Mouse (Mus musculus) neural tube, embryonic 11.5 days (tissue): Measurements from ENCODE around the gene Plekha1. TPM values are rescaled to one million over a fixed set of nuclear protein-coding genes. Genes with fewer than 3 reads are reported as not detected.

ENCODE experiments used
- ATAC-seq: fragments of 200-750 bp; cut with Nextera tagmentation; 2 replicates; pipeline ENCODE4 v1.8.0; 2017; ENCODE audit warnings: moderate number of reproducible peaks, mild to moderate bottlenecking, moderate TSS enrichment, moderate library complexity; ENCODE audit not compliant: insufficient read depth, low FRiP score, low TSS enrichment
- DNase-seq: peaks from one replicate; pipeline ENCODE4 v3.0.0-alpha.2; 2015; ENCODE audit warnings: low spot score
- H3K27ac ChIP-seq: fragments of 300-500 bp; sonication (generic); 2 replicates; pipeline ENCODE4 v1.5.1; 2014; ENCODE audit warnings: low read depth, mild to moderate bottlenecking, low read length
- H3K27me3 ChIP-seq: fragments of 300-500 bp; sonication (generic); 2 replicates; pipeline ENCODE4 v1.6.1; 2014; ENCODE audit warnings: mild to moderate bottlenecking, low read length, mixed read lengths; ENCODE audit not compliant: control insufficient read depth, insufficient read depth
- H3K36me3 ChIP-seq: fragments of 300-500 bp; sonication (generic); 2 replicates; pipeline ENCODE4 v1.6.1; 2014; ENCODE audit warnings: mild to moderate bottlenecking, low read length, moderate library complexity, mixed read lengths; ENCODE audit not compliant: control insufficient read depth, insufficient read depth
- H3K4me1 ChIP-seq: fragments of 300-500 bp; sonication (generic); 2 replicates; pipeline ENCODE4 v1.6.1; 2014; ENCODE audit warnings: low read length, mixed read lengths; ENCODE audit not compliant: control insufficient read depth, insufficient read depth
- H3K4me2 ChIP-seq: fragments of 300-500 bp; sonication (generic); 2 replicates; pipeline ENCODE4 v1.6.1; 2014; ENCODE audit warnings: low read depth, mild to moderate bottlenecking, moderate library complexity
- H3K4me3 ChIP-seq: fragments of 300-500 bp; sonication (generic); 2 replicates; pipeline ENCODE4 v1.5.1; 2014; ENCODE audit warnings: low read depth, low read length
- H3K9ac ChIP-seq: fragments of 300-500 bp; sonication (generic); 2 replicates; pipeline ENCODE4 v1.6.1; 2014; ENCODE audit warnings: mild to moderate bottlenecking, low read length
- H3K9me3 ChIP-seq: fragments of 300-500 bp; sonication (generic); 2 replicates; pipeline ENCODE4 v1.6.1; 2016; ENCODE audit warnings: low read length; ENCODE audit not compliant: control insufficient read depth
- WGBS: fragments of 180-500 bp; shearing (Covaris S2); extraction: QIAGEN DNeasy Blood & Tissue Kit; methylation state at CpG from one replicate; pipeline ENCODE4 v1.1.7; 2014; 5-methylcytosine and 5-hydroxymethylcytosine counted together
- polyA plus RNA-seq: library from polyadenylated mRNA; unstranded; fragments of >200 nt; fragmentation: Nextera tagmentation; extraction: Ambion mirVana; gene quantifications from 2 replicates; pipeline ENCODE4 v1.2.1, GENCODE M21; 2014

The Plekha1 gene
- polyA plus RNA-seq, 1 experiment from 2014 or later = 44.2 TPM

GRCm38 (mm10) chr7:130831586-130831985 lies 34.0 kb upstream of the Plekha1 start:
- H3K27ac ChIP-seq = no peak overlapping the region
- H3K4me1 ChIP-seq = peaks cover 5% of the 10 kb centered on the region
- H3K4me2 ChIP-seq = no peak overlapping the region
- DNase-seq = no peak
- H3K36me3 ChIP-seq = no peaks in the 10 kb centered on the region
- no peak overlapping the region for H3K4me3 ChIP-seq
- H3K9ac ChIP-seq = no peak overlapping the region
- H3K9me3 ChIP-seq = no peaks in the 10 kb centered on the region
- peaks cover 3% of the 10 kb centered on the region; the same call in 1 of the 2 replicates for H3K27me3 ChIP-seq
- ATAC-seq = no peak
- 91% methylated on average over 5 of the region's 5 CpGs for WGBS

DNA sequence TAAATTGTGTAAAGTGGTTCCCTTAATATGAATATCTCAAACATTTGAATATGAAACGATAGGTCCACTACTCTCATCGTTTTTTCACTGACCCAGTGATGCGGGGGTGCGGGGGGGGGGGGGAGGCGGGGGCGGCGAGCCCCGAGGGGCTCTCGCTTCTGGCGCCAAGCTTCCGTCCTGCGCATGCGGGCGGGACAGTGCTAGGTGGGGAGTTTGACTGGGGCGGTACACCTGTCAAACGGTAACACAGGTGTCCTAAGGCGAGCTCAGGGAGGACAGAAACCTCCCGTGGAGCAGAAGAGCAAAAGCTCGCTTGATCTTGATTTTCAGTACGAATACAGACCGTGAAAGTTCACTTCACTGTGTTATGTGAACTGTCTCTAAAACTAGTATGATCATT lies 31.3 kb upstream of the Plekha1 start:
- DNase-seq (peak; percentile 92), ATAC-seq (peak; percentile 85)
- no peaks in the 10 kb centered on the region for H3K9me3 ChIP-seq
- peaks cover 24% of the 10 kb centered on the region for H3K4me1 ChIP-seq
- no peak overlapping the region for H3K27ac ChIP-seq
- H3K9ac ChIP-seq = no peak overlapping the region
- WGBS = 35% methylated on average over 16 of the region's 21 CpGs
- H3K27me3 ChIP-seq = peaks cover 3% of the 10 kb centered on the region; the same call in 1 of the 2 replicates
- no peak overlapping the region for H3K4me2 ChIP-seq
- no peaks in the 10 kb centered on the region for H3K36me3 ChIP-seq
- H3K4me3 ChIP-seq = no peak overlapping the region

- Histone ChIP-seq H3K9ac (peak overlapping the region; percentile 16), H3K4me3 (no peak overlapping the region), H3K9me3 (no peaks in the 10 kb centered on the region), H3K36me3 (no peaks in the 10 kb centered on the region), H3K4me2 (no peak overlapping the region), H3K4me1 (peaks cover 26% of the 10 kb centered on the region), H3K27ac (no peak overlapping the region), H3K27me3 (peaks cover 3% of the 10 kb centered on the region; the same call in 1 of the 2 replicates)
- DNase-seq (peak; percentile 62), ATAC-seq (peak; percentile 22; the same call in 1 of the 2 replicates)
- WGBS = 4% methylated on average over 18 of the region's 18 CpGs
Measured at GRCm38 (mm10) chr7:130834958-130835861, 30.3 kb upstream of the Plekha1 start.

GRCm38 (mm10) chr7:130836066-130836465 lies 29.5 kb upstream of the Plekha1 start:
- Histone ChIP-seq H3K9me3 (no peaks in the 10 kb centered on the region), H3K36me3 (no peaks in the 10 kb centered on the region), H3K4me2 (no peak overlapping the region), H3K4me3 (no peak overlapping the region), H3K9ac (no peak overlapping the region), H3K27me3 (peaks cover 3% of the 10 kb centered on the region; the same call in 1 of the 2 replicates), H3K4me1 (peaks cover 26% of the 10 kb centered on the region), H3K27ac (no peak overlapping the region)
- WGBS = 66% methylated on average over 9 of the region's 9 CpGs
- DNase-seq (peak; percentile 38), ATAC-seq (no peak)

DNA sequence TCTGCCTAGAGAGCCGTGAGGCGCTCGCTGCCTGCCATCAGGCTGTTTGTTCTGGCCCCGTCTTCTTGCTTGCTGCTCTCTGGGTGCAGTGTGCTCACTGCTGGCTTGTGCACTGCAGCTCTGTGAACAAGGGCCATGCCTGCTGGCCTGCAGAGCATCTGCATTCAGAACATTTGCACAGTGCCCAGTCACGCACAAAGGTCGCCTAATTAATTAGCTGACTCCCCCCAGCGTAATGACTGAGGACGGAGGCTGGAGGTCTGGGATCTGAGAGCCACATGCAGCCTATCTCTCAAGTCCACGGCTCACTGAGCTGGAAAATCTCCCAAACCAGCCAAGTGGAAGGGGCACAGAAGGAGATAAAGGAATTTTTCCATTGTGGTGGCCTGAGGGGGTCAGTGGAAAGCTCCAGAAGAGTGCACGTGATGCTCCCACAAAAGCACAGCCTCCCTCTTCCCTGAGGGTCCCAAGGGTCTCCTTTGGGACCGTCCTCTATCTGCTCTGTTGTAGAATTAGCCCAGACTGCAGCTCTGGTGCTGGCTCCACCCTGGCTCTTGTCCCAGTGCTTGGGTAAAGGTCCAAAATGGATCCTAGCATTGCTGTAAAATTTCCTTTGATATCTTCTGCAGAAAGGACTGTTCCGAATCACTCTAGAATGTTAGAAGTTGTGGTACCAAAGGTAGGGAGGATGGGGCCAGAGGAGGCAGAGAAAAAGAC lies 27.5 kb upstream of the Plekha1 start:
- peak; percentile 84 for ATAC-seq
- 27% methylated on average over 12 of the region's 12 CpGs for WGBS
- H3K4me1 ChIP-seq = peaks cover 26% of the 10 kb centered on the region

DNA sequence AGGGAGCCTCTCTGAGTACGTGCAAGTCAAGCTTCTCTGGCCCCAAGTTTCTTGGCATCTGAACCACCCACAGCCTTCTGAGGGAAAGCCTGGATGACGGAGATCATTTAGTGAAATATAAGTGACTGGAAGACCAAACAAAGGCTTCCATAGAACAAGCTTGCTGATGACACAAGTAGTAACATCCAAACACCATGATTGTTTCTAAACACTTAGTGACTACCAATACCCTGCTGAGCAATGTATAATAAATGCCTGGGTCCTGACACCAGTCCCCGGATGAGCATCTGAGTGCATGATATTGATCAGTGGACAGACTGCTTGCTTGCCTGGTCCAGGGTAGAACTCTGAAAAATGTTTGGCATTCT lies 26.9 kb upstream of the Plekha1 start:
- Histone ChIP-seq H3K9me3 (no peaks in the 10 kb centered on the region), H3K4me3 (no peak overlapping the region), H3K9ac (no peak overlapping the region), H3K4me2 (no peak overlapping the region), H3K27ac (peak overlapping the region; percentile 1), H3K27me3 (peaks cover 3% of the 10 kb centered on the region; the same call in 1 of the 2 replicates), H3K36me3 (no peaks in the 10 kb centered on the region), H3K4me1 (peaks cover 26% of the 10 kb centered on the region)
- DNase-seq (no peak), ATAC-seq (no peak)
- 58% methylated on average over 3 of the region's 3 CpGs for WGBS

More for the DNA sequence above, 27.5 kb upstream of the Plekha1 start:
- Histone ChIP-seq H3K9ac (no peak overlapping the region), H3K9me3 (no peaks in the 10 kb centered on the region), H3K27me3 (peaks cover 3% of the 10 kb centered on the region; the same call in 1 of the 2 replicates), H3K27ac (peak overlapping the region; percentile 1), H3K4me2 (no peak overlapping the region), H3K4me3 (no peak overlapping the region), H3K36me3 (no peaks in the 10 kb centered on the region)
- DNase-seq = peak; percentile 76

DNA sequence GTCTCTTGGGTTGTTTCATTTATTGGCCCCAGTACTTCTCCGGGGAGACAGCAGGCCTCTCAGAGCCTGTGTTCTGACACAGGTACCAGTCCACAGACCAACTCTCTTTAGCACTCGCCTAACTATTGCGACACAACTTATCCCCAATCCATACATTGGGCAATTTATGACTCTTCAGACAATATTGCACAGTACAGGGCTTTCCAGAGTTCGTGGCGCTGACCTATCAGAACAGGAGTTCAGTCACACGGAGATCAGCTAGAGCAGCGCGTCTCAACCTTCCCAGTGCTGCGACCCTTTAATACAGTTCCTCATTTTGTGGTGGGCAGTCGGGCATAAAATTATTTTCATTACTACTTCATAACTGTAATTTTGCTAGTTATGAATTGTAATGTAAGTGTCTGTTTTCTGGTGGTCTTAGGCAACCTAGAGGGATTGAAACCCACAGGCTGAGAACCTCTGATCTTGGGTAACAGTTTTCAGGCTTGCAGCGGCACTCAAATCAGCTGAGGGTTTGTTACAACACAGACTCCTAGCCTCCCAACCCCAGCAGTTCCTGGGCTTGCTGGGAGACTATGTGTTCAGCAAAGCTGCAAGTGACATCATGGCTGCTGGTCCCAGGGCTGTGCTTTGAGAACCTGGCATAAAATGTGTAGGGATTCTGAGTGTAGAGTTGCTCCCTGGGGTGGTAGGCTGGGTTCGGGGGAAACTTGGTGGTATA lies 26.0 kb upstream of the Plekha1 start:
- Histone ChIP-seq H3K36me3 (no peaks in the 10 kb centered on the region), H3K27ac (no peak overlapping the region), H3K27me3 (no peaks in the 10 kb centered on the region), H3K9ac (no peak overlapping the region), H3K4me3 (no peak overlapping the region), H3K9me3 (no peaks in the 10 kb centered on the region), H3K4me2 (no peak overlapping the region), H3K4me1 (peaks cover 26% of the 10 kb centered on the region)
- ATAC-seq (no peak), DNase-seq (no peak)
- WGBS = 90% methylated on average over 12 of the region's 12 CpGs

GRCm38 (mm10) chr7:130847164-130847718 lies 18.3 kb upstream of the Plekha1 start:
- H3K4me2 ChIP-seq = no peak overlapping the region
- no peak for DNase-seq
- no peak overlapping the region for H3K4me3 ChIP-seq
- H3K36me3 ChIP-seq = no peaks in the 10 kb centered on the region
- H3K4me1 ChIP-seq = no peaks in the 10 kb centered on the region
- H3K9ac ChIP-seq = no peak overlapping the region
- H3K9me3 ChIP-seq = no peaks in the 10 kb centered on the region
- whole genome bisulfite sequencing = 87% methylated on average over 17 of the region's 17 CpGs
- no peak overlapping the region for H3K27ac ChIP-seq
- no peaks in the 10 kb centered on the region for H3K27me3 ChIP-seq
- ATAC-seq = no peak
